ENCODE assay signal across 10 mouse cellular contexts in the genomic region with DNA sequence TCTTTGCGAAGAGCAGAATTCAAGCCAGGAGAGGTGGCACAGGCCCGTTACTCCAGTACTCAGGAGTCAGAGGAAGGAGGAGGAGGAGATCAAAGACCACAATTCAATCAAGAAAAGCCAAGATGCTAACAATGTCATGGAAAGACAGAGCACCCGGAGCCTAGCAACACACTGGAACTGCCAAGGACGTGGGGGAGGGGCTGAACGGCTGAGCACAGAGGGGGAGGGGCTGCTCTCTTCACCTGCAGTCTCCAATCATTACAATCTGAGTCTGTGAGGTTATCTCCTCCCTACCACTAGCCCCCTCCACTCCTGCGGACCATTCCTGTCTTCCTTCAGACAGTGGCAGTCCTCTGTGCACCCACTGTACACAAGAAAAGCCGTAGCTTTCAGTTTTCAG.
DNase-seq lines count a peak whose midpoint lies in the region; ATAC-seq lines count a peak whose summit lies in the region.
"Had no signal": no experiment of that assay in that cellular context is flagged by ENCODE, and none has a peak within 500 bp of the region (broad histone marks: within the 10 kb centered on the region; RNA-seq: fewer than 3 reads in every experiment).

No protein-coding gene starts in this region.

- H3K9ac ChIP-seq in hindbrain, embryonic 11.5 days (ENCODE audit: low read depth, low read length): no peak overlapping the region
- H3K9ac ChIP-seq in neural tube, embryonic 13.5 days: no peak overlapping the region
- H3K9ac ChIP-seq: limb, embryonic 12.5 days; lung, embryonic 15.5 days had no signal

- no peaks in the 10 kb centered on the region; the same call in 1 of the 2 replicates for H3K4me1 ChIP-seq in hindbrain, embryonic 11.5 days (replicated peaks; ENCODE audit: control insufficient read depth, insufficient read depth, low read length)
- peaks cover 33% of the 10 kb centered on the region for H3K4me1 ChIP-seq in neural tube, embryonic 13.5 days (replicated peaks)
- H3K4me1 ChIP-seq: limb, embryonic 12.5 days had no signal

- intact Hi-C loops in left cerebral cortex, postnatal 4 days (cut with DNase I): no loop called here
- intact Hi-C loops in left cerebral cortex, postnatal 14 days (cut with DNase I): no loop called here

- ATAC-seq in hindbrain, embryonic 11.5 days (ENCODE audit: low FRiP score): peak; percentile 68
- 0 out of 2 replicates have a peak, but pooled peaks have one; percentile 25 for ATAC-seq in neural tube, embryonic 13.5 days (ENCODE audit: low read depth)

- H3K27me3 ChIP-seq in hindbrain, embryonic 11.5 days (ENCODE audit: control insufficient read depth, insufficient read depth, low read length): no peaks in the 10 kb centered on the region
- no peaks in the 10 kb centered on the region for H3K27me3 ChIP-seq in neural tube, embryonic 13.5 days
- H3K27me3 ChIP-seq: limb, embryonic 12.5 days; lung, embryonic 15.5 days had no signal

- peak; percentile 52 for DNase-seq in left cerebral cortex, postnatal 4 days
- DNase-seq in left cerebral cortex, postnatal 14 days (ENCODE audit: low spot score in 2 of 2): no peak
- peak; percentile 27 for DNase-seq in adrenal gland, postnatal 25 days
- peak; percentile 56 for DNase-seq in hindbrain, embryonic 11.5 days (ENCODE audit: low spot score)
- DNase-seq in spleen, adult 12 weeks (ENCODE audit: low spot score): no peak
- DNase-seq in urinary bladder, postnatal 4 days (ENCODE audit: low spot score in 2 of 2): no peak

- H3K4me3 ChIP-seq in hindbrain, embryonic 11.5 days (ENCODE audit: low read depth, low read length): no peak overlapping the region
- no peak overlapping the region for H3K4me3 ChIP-seq in neural tube, embryonic 13.5 days
- H3K4me3 ChIP-seq: limb, embryonic 12.5 days; lung, embryonic 15.5 days; myocyte had no signal

- peaks cover 9% of the 10 kb centered on the region for H3K36me3 ChIP-seq in hindbrain, embryonic 11.5 days (ENCODE audit: control insufficient read depth, insufficient read depth, low read length)
- H3K36me3 ChIP-seq in neural tube, embryonic 13.5 days: peaks cover 94% of the 10 kb centered on the region

- no peaks in the 10 kb centered on the region for H3K9me3 ChIP-seq in hindbrain, embryonic 11.5 days (ENCODE audit: control insufficient read depth, low read length)
- no peaks in the 10 kb centered on the region for H3K9me3 ChIP-seq in neural tube, embryonic 13.5 days
- H3K9me3 ChIP-seq: limb, embryonic 12.5 days; lung, embryonic 15.5 days had no signal

- WGBS in hindbrain, embryonic 11.5 days: 60% methylated on average over 7 of the region's 7 CpGs
- WGBS in neural tube, embryonic 13.5 days: 38% methylated on average over 7 of the region's 7 CpGs

- H3K4me2 ChIP-seq in hindbrain, embryonic 11.5 days (replicated peaks; ENCODE audit: low read depth, low read length): no peak overlapping the region
- no peak overlapping the region for H3K4me2 ChIP-seq in neural tube, embryonic 13.5 days
- H3K4me2 ChIP-seq: limb, embryonic 12.5 days; lung, embryonic 15.5 days had no signal

- peak overlapping the region; percentile 39; the same call in 1 of the 2 replicates for H3K27ac ChIP-seq in hindbrain, embryonic 11.5 days (ENCODE audit: low read depth, low read length)
- peak overlapping the region; percentile 39 for H3K27ac ChIP-seq in neural tube, embryonic 13.5 days (replicated peaks)
- H3K27ac ChIP-seq: limb, embryonic 12.5 days; lung, embryonic 15.5 days had no signal

Comparison
In these comparisons a context has a peak if more than half of its experiments do, and no peak if none do; other contexts are left out.
1. DNase-seq: peak in left cerebral cortex, postnatal 4 days (single experiment), adrenal gland, postnatal 25 days (single experiment) and hindbrain, embryonic 11.5 days (single experiment); none in left cerebral cortex, postnatal 14 days (0 of 2), spleen, adult 12 weeks (single experiment) and urinary bladder, postnatal 4 days (0 of 2).